Mouse (Mus musculus) left cerebral cortex, adult 2 months (tissue): ENCODE results near the gene Brd3os. TPM values are rescaled to one million over a fixed set of nuclear protein-coding genes. Genes with fewer than 3 reads are reported as not detected.

Source experiments
- DNase-seq, 2 experiments: peaks; one replicate each; pipeline ENCODE4 v3.0.0; 2021 to 2022; ENCODE audit warnings: low spot score in 2 of 2, mixed read lengths in 1 of 2; ENCODE audit errors: extremely low spot score in 1 of 2
- H3K27ac ChIP-seq: fragments of 200-600 bp; 2 replicates; pipeline ENCODE4 v1.8.1; 2022
- H3K4me3 ChIP-seq: fragments of 200-600 bp; 2 replicates; pipeline ENCODE4 v1.8.1; 2022
- CTCF ChIP-seq: fragments of 200-600 bp; IDR thresholded peaks from 2 replicates; pipeline ENCODE4 v1.8.1; 2022; ENCODE audit warnings: antibody characterized with exemption, mild to moderate bottlenecking, moderate library complexity
- intact Hi-C: fragments of 180-260 bp; cut with DNase I; formaldehyde crosslinking; loops from one replicate; pipeline ENCODE4 v1.15.1; 2025
- microRNA-seq, 2 experiments: library from miRNA; unstranded; fragments of <30 nt; microRNA quantifications; one replicate each; pipeline ENCODE4 v1.2.0; 2021
- total RNA-seq, 2 experiments: library from RNA; stranded (reverse); gene quantifications; 2 replicates each; pipeline ENCODE4 v1.2.3; 2021

Brd3os gene
- total RNA-seq, 2 experiments from 2014 or later: 26.7 to 27.6 TPM

GRCm38 (mm10) chr2:27490939-27491338 is 48.8 kb downstream of the Brd3os start:
- TF ChIP-seq CTCF: no peak
- Histone ChIP-seq H3K27ac (no peak overlapping the region), H3K4me3 (no peak overlapping the region)
- intact Hi-C loops: no loop called here
- DNase-seq: no peak

Small RNA genes within 50 kb of the gene (microRNA-seq; reads per million reads assigned to microRNA genes)
- gene Gm24049 (0 reads per million in 2 experiments), gene Mir7578 (0 reads per million in 2 experiments)

Other genes with a start within 250 kb of the Brd3os start
- gene Sardh, start 194.0 kb upstream of the Brd3os start, total RNA-seq: 1 to 10 TPM; 8.0 to 8.4 TPM
- gene Vav2, start 15.3 kb upstream of the Brd3os start, total RNA-seq: 10 to 100 TPM; 10.2 to 10.5 TPM
- 10 to 100 TPM; 43.6 to 52.2 TPM for gene Brd3, start 65.3 kb downstream of the Brd3os start, total RNA-seq
- 10 to 100 TPM; 26.7 to 27.2 TPM for gene Wdr5, start 72.8 kb downstream of the Brd3os start, total RNA-seq
- gene Rxra, start 234.1 kb downstream of the Brd3os start, total RNA-seq: 10 to 100 TPM; 24.4 to 25.4 TPM